Mouse (Mus musculus): Measurements from ENCODE around the gene Cntnap2. TPM values are rescaled to one million over a fixed set of nuclear protein-coding genes. Genes with fewer than 3 reads are reported as not detected.

Cntnap2 gene
- total RNA-seq, 2 experiments from 2014 or later: 97.6 to 118 TPM

- DNase-seq (ENCODE audit: low spot score in 2 of 2): peak; percentile 9 to 66
Observed at GRCm38 (mm10) chr6:45323505-45323904, 264.3 kb downstream of the Cntnap2 start.

- DNase-seq (ENCODE audit: low spot score in 2 of 2): no peak
Observed at GRCm38 (mm10) chr6:45327952-45328485, 268.9 kb downstream of the Cntnap2 start.

GRCm38 (mm10) chr6:45345396-45345795 is 286.2 kb downstream of the Cntnap2 start:
- no peak for DNase-seq (ENCODE audit: low spot score in 2 of 2)

GRCm38 (mm10) chr6:45345953-45346352 is 286.8 kb downstream of the Cntnap2 start:
- DNase-seq (ENCODE audit: low spot score in 2 of 2): no peak

GRCm38 (mm10) chr6:45366442-45366841 is 307.3 kb downstream of the Cntnap2 start:
- no peak for DNase-seq (ENCODE audit: low spot score in 2 of 2)

- DNase-seq (ENCODE audit: low spot score in 2 of 2): no peak
Observed at GRCm38 (mm10) chr6:45381126-45381525, 322.0 kb downstream of the Cntnap2 start.

- DNase-seq (ENCODE audit: low spot score in 2 of 2): no peak
Observed at GRCm38 (mm10) chr6:45389034-45389433, 329.9 kb downstream of the Cntnap2 start.

- peak in 1 of 2 experiments; percentile 19 for DNase-seq (ENCODE audit: low spot score in 2 of 2)
Observed at GRCm38 (mm10) chr6:45413629-45414028, 354.5 kb downstream of the Cntnap2 start.

GRCm38 (mm10) chr6:45455424-45455823 is 396.3 kb downstream of the Cntnap2 start:
- peak in 1 of 2 experiments; percentile 5 for DNase-seq (ENCODE audit: low spot score in 2 of 2)

GRCm38 (mm10) chr6:45518221-45518620 is 459.1 kb downstream of the Cntnap2 start:
- DNase-seq (ENCODE audit: low spot score in 2 of 2): no peak

- no peak for DNase-seq (ENCODE audit: low spot score in 2 of 2)
Observed at GRCm38 (mm10) chr6:45536999-45537398, 477.8 kb downstream of the Cntnap2 start.

GRCm38 (mm10) chr6:45544319-45544875 is 485.2 kb downstream of the Cntnap2 start:
- no peak for DNase-seq (ENCODE audit: low spot score in 2 of 2)

- no peak for DNase-seq (ENCODE audit: low spot score in 2 of 2)
Observed at GRCm38 (mm10) chr6:45559724-45560123, 500.6 kb downstream of the Cntnap2 start.

GRCm38 (mm10) chr6:45584467-45585094 is 525.4 kb downstream of the Cntnap2 start:
- DNase-seq (ENCODE audit: low spot score in 2 of 2): peak in 1 of 2 experiments; percentile 24

GRCm38 (mm10) chr6:45589084-45589483 is 529.9 kb downstream of the Cntnap2 start:
- DNase-seq (ENCODE audit: low spot score in 2 of 2): no peak

- no peak for DNase-seq (ENCODE audit: low spot score in 2 of 2)
Observed at GRCm38 (mm10) chr6:45647017-45647416, 587.9 kb downstream of the Cntnap2 start.

GRCm38 (mm10) chr6:45648419-45648818 is 589.3 kb downstream of the Cntnap2 start:
- DNase-seq (ENCODE audit: low spot score in 2 of 2): peak in 1 of 2 experiments; percentile 25

GRCm38 (mm10) chr6:45700287-45700686 is 641.1 kb downstream of the Cntnap2 start:
- DNase-seq (ENCODE audit: low spot score in 2 of 2): peak; percentile 7 to 72

- DNase-seq (ENCODE audit: low spot score in 2 of 2): no peak
Observed at GRCm38 (mm10) chr6:45791612-45792011, 732.5 kb downstream of the Cntnap2 start.

GRCm38 (mm10) chr6:45841626-45842341 is 782.6 kb downstream of the Cntnap2 start:
- no peak for DNase-seq (ENCODE audit: low spot score in 2 of 2)

GRCm38 (mm10) chr6:45843736-45844135 is 784.6 kb downstream of the Cntnap2 start:
- DNase-seq (ENCODE audit: low spot score in 2 of 2): peak; percentile 7 to 48

- DNase-seq (ENCODE audit: low spot score in 2 of 2): no peak
Observed at GRCm38 (mm10) chr6:45871409-45871992, 812.3 kb downstream of the Cntnap2 start.

Measured in layer of hippocampus, adult 18-20 months (tissue).